Mouse (Mus musculus) cortical plate, adult 2 months (tissue): ENCODE measurements around the gene Stim2. TPM values are rescaled to one million over a fixed set of nuclear protein-coding genes. Genes with fewer than 3 reads are reported as not detected.

Source experiments
- H3K27ac ChIP-seq: fragments of 200-500 bp; 2 replicates; pipeline ENCODE4 v1.5.1; 2012; ENCODE audit warnings: low read length, control low read depth, inconsistent platforms; ENCODE audit not compliant: insufficient read depth
- H3K4me1 ChIP-seq: fragments of 200-500 bp; 2 replicates; pipeline ENCODE4 v1.6.1; 2011; ENCODE audit warnings: low read length; ENCODE audit not compliant: control insufficient read depth, insufficient read depth
- H3K4me3 ChIP-seq: fragments of 200-500 bp; 2 replicates; pipeline ENCODE4 v1.5.1; 2011; ENCODE audit warnings: mild to moderate bottlenecking, low read length, control low read depth; ENCODE audit not compliant: insufficient read depth
- CTCF ChIP-seq: fragments of 200-500 bp; IDR thresholded peaks from 2 replicates; pipeline ENCODE4 v1.5.1; 2011; ENCODE audit warnings: mild to moderate bottlenecking, control low read depth, low read length; ENCODE audit not compliant: insufficient read depth; ENCODE audit errors: extremely low read depth
- POLR2A ChIP-seq: fragments of 200-500 bp; IDR thresholded peaks from 2 replicates; pipeline ENCODE4 v1.6.1; 2011; ENCODE audit warnings: mild to moderate bottlenecking, low read length, control low read depth; ENCODE audit not compliant: insufficient read depth; ENCODE audit errors: extremely low read depth
- polyA plus RNA-seq: library from polyadenylated mRNA; depleted of rRNA; stranded (reverse); fragments of >200 nt; gene quantifications from 2 replicates; pipeline ENCODE4 v1.2.3, GENCODE M21; 2012

Gene Stim2
- polyA plus RNA-seq, 1 experiment = 25.5 TPM

DNA sequence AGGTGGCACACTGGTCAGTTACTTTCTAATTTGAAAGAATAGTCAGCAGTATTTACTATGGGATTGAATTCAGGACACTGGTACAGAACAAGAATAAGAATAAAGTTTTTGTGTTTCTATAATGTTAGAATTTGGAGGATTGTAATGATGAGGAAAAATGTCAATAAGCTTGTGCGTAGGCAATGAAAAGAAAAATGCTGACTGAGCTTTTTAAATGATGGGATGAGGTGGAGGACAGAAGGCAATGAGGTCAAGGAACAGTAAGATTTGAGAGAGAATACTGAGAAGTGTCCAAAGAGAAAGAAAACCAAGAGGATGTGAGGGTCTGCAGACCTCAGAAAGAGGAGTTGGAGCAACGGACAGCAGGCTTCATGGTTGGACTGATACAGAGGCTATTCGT is 89.6 kb downstream of the Stim2 start:
- H3K4me1 ChIP-seq = peaks cover 2% of the 10 kb centered on the region; the same call in 1 of the 2 replicates
- no peak for TF ChIP-seq POLR2A
- TF ChIP-seq CTCF = no peak
- no peak overlapping the region for H3K4me3 ChIP-seq
- no peak overlapping the region for H3K27ac ChIP-seq

DNA sequence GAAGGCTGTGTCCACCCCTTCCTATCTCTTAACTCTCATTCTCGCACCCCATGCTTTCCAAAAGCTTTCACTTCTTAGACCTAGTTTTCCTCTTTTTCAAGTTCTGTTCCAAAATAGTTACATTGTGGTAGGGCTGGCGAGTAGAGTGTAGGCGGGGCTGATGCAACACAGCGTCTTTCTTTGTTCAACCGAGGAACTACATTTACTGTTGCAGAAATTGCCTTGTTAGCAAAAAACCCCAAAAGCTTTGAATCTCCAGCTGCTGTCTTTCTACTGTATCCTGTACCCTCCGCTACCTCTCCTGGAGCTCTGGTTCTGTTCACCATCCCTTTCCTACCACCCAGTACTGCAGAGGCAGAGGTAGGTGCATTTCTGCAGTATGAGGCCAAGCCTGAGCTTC is 99.9 kb downstream of the Stim2 start:
- TF ChIP-seq CTCF = no peak
- no peak for TF ChIP-seq POLR2A
- Histone ChIP-seq H3K4me3 (no peak overlapping the region), H3K4me1 (peaks cover 14% of the 10 kb centered on the region), H3K27ac (no peak overlapping the region)

DNA sequence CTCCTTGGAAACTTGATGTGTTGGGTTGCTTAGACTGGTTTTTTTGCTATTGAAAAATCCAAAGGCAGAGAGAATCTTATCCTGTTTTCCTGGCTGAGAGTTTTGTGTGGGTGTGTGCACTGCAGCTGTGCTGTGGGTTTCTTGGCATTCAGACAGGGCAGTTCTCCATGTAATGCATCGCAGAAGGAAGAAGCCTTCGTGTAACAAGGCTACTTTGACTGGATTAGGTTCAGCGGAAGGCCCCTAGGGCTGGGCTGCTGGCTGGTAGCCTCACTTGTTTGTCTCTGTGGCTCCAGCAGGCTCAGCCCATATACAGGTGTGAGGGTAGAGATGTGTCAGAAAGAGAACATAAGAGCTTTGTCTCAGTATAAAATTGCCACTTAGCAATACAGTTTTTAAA is 102.6 kb downstream of the Stim2 start:
- Histone ChIP-seq H3K27ac (no peak overlapping the region), H3K4me1 (peaks cover 14% of the 10 kb centered on the region), H3K4me3 (no peak overlapping the region)
- TF ChIP-seq POLR2A (no peak), CTCF (no peak)

DNA sequence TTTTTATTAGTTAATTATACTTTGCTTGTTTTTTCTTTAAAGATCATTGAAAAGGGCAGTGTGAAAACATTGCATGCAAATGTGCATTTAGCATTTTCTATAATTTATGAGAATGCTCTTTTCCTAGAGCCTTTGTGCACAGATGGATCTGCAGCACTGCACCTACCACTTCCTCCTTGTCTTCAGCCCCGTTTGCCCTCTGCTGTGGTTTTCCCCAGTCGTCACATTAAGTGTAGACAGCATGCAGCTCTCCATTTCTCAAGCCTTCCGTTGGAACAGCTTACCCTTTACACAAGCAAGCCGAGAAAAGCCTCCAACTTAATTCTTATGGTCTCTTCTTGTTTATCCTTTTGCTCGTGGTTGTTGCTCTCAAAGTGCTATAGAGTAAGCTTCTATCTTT is 103.0 kb downstream of the Stim2 start:
- H3K4me3 ChIP-seq = no peak overlapping the region
- peaks cover 14% of the 10 kb centered on the region for H3K4me1 ChIP-seq
- 0 out of 2 replicates have a peak overlapping the region, but pooled peaks have one; percentile 45 for H3K27ac ChIP-seq
- TF ChIP-seq CTCF (no peak), POLR2A (no peak)

- no peak overlapping the region for H3K4me3 ChIP-seq
- TF ChIP-seq CTCF = no peak
- no peak for TF ChIP-seq POLR2A
- H3K27ac ChIP-seq = no peak overlapping the region
- peaks cover 14% of the 10 kb centered on the region for H3K4me1 ChIP-seq
Observed at GRCm38 (mm10) chr5:54101960-54102359, 103.7 kb downstream of the Stim2 start.

DNA sequence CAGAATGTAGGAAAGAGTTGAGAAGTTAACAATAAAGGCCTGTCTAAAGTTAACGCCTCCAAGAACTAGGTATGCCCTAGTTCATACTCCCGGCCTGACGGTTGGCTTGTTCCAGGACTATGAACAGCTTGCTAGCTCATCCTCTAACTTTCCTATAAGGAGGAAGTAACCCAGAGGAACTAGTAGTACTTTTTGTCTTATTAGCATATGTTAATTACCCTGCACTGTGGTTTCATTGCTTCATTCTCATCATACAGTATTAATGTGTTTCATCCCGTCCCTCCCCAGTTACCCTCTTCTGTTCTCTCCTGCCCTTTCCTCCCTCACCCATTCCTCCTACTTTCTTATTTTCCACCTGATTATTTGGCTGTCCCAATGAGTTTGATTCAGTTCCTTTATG is 108.4 kb downstream of the Stim2 start:
- Histone ChIP-seq H3K4me1 (no peaks in the 10 kb centered on the region), H3K4me3 (no peak overlapping the region), H3K27ac (no peak overlapping the region)
- TF ChIP-seq POLR2A (no peak), CTCF (no peak)

DNA sequence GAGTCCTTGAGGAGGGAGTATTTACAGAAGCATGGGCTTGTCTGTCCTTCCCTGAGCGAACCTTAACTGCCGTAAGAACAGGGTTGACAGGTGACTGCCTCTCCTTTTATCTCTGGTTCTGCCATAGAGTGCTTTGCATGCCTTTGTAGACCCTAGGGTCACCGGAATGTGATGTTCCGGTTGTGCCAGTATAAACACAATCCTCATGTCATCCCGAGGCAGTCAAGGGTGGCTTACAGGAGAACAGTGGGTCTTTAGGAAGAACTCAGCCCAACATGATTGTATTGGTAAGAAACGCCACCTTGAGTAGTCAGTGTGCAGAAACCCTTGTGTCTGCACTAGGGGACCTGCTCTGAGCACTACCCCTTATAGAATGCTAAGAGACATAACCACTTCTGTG is 108.8 kb downstream of the Stim2 start:
- H3K4me3 ChIP-seq = no peak overlapping the region
- TF ChIP-seq CTCF (no peak), POLR2A (no peak)
- no peaks in the 10 kb centered on the region for H3K4me1 ChIP-seq
- no peak overlapping the region for H3K27ac ChIP-seq

DNA sequence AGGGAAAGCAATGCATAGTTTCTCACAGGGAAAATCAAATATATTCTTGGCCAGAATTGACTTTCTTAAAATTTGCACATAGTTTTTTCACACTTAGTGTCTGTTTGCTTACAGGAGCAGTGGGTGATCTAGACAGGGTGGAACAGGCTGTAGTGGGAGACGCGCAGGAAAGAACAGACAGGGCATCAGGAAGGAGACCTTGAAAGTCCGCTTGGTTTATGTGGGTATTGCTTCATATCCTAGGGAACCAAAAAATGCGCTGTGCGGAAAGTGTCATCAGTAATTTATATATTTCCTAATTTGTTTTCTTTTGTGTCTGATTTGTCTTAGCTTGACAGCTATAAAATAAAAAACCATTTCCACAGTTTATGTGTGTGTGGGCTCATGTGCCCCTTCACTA is 110.8 kb downstream of the Stim2 start:
- no peaks in the 10 kb centered on the region for H3K4me1 ChIP-seq
- TF ChIP-seq CTCF (no peak), POLR2A (no peak)
- H3K4me3 ChIP-seq = no peak overlapping the region
- no peak overlapping the region for H3K27ac ChIP-seq

DNA sequence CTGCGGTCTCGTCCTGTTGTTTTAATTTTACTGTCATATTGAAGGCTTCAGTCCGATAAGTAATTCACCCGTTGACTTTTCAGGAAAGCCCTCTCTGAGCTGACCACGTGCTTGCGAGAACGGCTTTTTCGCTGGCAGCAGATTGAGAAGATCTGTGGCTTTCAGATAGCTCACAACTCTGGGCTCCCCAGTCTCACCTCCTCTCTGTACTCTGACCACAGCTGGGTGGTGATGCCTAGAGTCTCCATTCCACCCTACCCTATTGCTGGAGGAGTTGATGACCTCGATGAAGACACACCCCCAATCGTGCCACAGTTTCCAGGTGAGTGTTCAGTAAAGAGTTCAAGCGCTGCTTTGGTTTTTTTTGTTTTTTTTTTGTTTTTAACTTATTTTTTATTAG is 112.5 kb downstream of the Stim2 start:
- Histone ChIP-seq H3K4me3 (no peak overlapping the region), H3K4me1 (no peaks in the 10 kb centered on the region), H3K27ac (no peak overlapping the region)
- TF ChIP-seq CTCF (no peak), POLR2A (no peak)

DNA sequence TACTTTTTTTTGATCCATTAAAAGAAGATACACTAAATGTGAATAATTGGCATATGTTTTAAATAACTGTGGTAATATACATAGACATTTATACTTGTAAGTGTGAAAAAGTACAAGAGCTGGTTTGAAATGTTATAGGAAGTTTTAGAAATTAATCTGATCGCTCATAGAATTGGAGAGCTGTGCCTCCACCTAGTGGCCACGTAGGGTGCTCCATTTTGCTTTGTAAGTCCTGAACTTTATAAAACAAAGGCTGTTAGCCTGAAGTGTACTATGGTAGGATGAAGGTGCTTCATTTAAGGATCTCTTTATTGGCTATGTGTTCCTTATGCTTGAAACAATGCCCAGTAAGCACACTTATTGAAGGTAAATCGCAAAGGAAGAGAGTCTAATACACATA is 115.0 kb downstream of the Stim2 start:
- Histone ChIP-seq H3K27ac (no peak overlapping the region), H3K4me3 (no peak overlapping the region), H3K4me1 (no peaks in the 10 kb centered on the region)
- TF ChIP-seq POLR2A (no peak), CTCF (peak; percentile 71)
